Mouse (Mus musculus) thymus, adult 2 months (tissue): ENCODE measurements around the gene Pdxk.

Source experiments
- CTCF ChIP-seq: fragments of 200-500 bp; IDR thresholded peaks from 2 replicates; pipeline ENCODE4 v1.5.1; 2012; ENCODE audit warnings: mild to moderate bottlenecking, control low read depth, low read length, moderate library complexity, borderline replicate concordance; ENCODE audit not compliant: control insufficient read depth, poor library complexity, insufficient read depth; ENCODE audit errors: extremely low read depth
- POLR2A ChIP-seq: fragments of 200-500 bp; IDR thresholded peaks from 2 replicates; pipeline ENCODE4 v1.6.1; 2012; ENCODE audit warnings: mild to moderate bottlenecking, low read length, control low read depth, moderate library complexity; ENCODE audit not compliant: control insufficient read depth, poor library complexity, insufficient read depth; ENCODE audit errors: extremely low read depth

DNA sequence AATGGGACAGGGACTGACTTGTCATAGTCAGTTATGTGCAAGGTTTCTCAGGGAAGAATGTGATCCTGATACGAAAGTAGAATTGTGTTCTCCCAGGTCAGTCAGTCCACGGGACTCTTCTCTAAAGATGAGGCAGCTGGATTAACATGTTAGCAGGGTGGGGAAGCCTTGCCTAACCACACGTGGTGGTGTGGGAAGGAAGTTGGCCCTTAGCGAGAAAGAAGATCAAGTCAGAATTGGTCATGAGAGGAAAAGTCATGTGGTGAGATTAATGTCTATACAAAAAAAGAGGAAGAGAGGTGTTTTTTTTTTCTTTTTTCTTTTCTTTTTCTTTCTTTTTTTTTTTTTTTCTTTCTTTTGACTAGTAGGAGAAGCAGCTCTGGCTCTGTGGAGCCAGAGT is 12.0 kb upstream of the Pdxk start:
- TF ChIP-seq CTCF (no peak), POLR2A (no peak)
